Mouse (Mus musculus): ENCODE measurements around the gene Cdkal1. TPM values are rescaled to one million over a fixed set of nuclear protein-coding genes. Genes with fewer than 3 reads are reported as not detected.
A peak's percentile ranks its signal among the peaks of the same experiment; 100 is the strongest.

Gene Cdkal1
- polyA plus RNA-seq, 1 experiment, result 5.1 TPM

- no peak overlapping the region for H3ac ChIP-seq (ENCODE audit: control insufficient read depth, insufficient read length, low read depth)
- H3K36me3 ChIP-seq (ENCODE audit: control insufficient read depth, insufficient read depth), result no peaks in the 10 kb centered on the region
- TF ChIP-seq CTCF (IDR thresholded peaks at IDR 0.05; ENCODE audit: control insufficient read depth, insufficient read depth, insufficient read length) (no peak), MYOD1 (IDR thresholded peaks at IDR 0.05; ENCODE audit: control insufficient read depth, insufficient read length, low read depth) (no peak), CEBPB (IDR thresholded peaks at IDR 0.05; ENCODE audit: low read depth) (no peak), FOSL1 (IDR thresholded peaks at IDR 0.05; ENCODE audit: insufficient read depth, low read length, poor library complexity, severe bottlenecking) (no peak), MAX (IDR thresholded peaks at IDR 0.05) (no peak), USF1 (IDR thresholded peaks at IDR 0.05; ENCODE audit: low read depth) (no peak), MYOG (IDR thresholded peaks at IDR 0.05; ENCODE audit: control insufficient read depth, extremely low read depth, insufficient read length) (no peak)
- H3K79me2 ChIP-seq (ENCODE audit: control insufficient read depth, insufficient read depth), result no peaks in the 10 kb centered on the region
- no peaks in the 10 kb centered on the region for H3K27me3 ChIP-seq (ENCODE audit: control insufficient read depth, insufficient read depth, insufficient read length)
- no peaks in the 10 kb centered on the region for H3K79me3 ChIP-seq (ENCODE audit: low read depth)
- no peak overlapping the region for H3K4me3 ChIP-seq (ENCODE audit: insufficient read depth, poor library complexity, severe bottlenecking)
Measured at GRCm38 (mm10) chr13:29752061-29752460, 103.4 kb downstream of the Cdkal1 start.

- H3K79me3 ChIP-seq (ENCODE audit: low read depth), result no peaks in the 10 kb centered on the region
- H3K27me3 ChIP-seq (ENCODE audit: control insufficient read depth, insufficient read depth, insufficient read length), result no peaks in the 10 kb centered on the region
- TF ChIP-seq USF1 (IDR thresholded peaks at IDR 0.05; ENCODE audit: low read depth) (no peak), MYOG (IDR thresholded peaks at IDR 0.05; ENCODE audit: control insufficient read depth, extremely low read depth, insufficient read length) (no peak), CTCF (IDR thresholded peaks at IDR 0.05; ENCODE audit: control insufficient read depth, insufficient read depth, insufficient read length) (no peak), FOSL1 (IDR thresholded peaks at IDR 0.05; ENCODE audit: insufficient read depth, low read length, poor library complexity, severe bottlenecking) (no peak), MYOD1 (IDR thresholded peaks at IDR 0.05; ENCODE audit: control insufficient read depth, insufficient read length, low read depth) (no peak), MAX (IDR thresholded peaks at IDR 0.05) (no peak)
- H3K4me3 ChIP-seq (ENCODE audit: insufficient read depth, poor library complexity, severe bottlenecking), result no peak overlapping the region
- H3ac ChIP-seq (ENCODE audit: control insufficient read depth, insufficient read length, low read depth), result no peak overlapping the region
- no peaks in the 10 kb centered on the region for H3K79me2 ChIP-seq (ENCODE audit: control insufficient read depth, insufficient read depth)
- H3K36me3 ChIP-seq (ENCODE audit: control insufficient read depth, insufficient read depth), result no peaks in the 10 kb centered on the region
Measured at GRCm38 (mm10) chr13:29751201-29751600, 104.3 kb downstream of the Cdkal1 start.

GRCm38 (mm10) chr13:29747347-29747647, 108.2 kb downstream of the Cdkal1 start:
- TF ChIP-seq MAX (IDR thresholded peaks at IDR 0.05), result no peak
- TF ChIP-seq USF1 (IDR thresholded peaks at IDR 0.05; ENCODE audit: low read depth), result no peak
- no peak for TF ChIP-seq MYOG (IDR thresholded peaks at IDR 0.05; ENCODE audit: control insufficient read depth, extremely low read depth, insufficient read length)
- no peak for TF ChIP-seq CEBPB (IDR thresholded peaks at IDR 0.05; ENCODE audit: low read depth)
- TF ChIP-seq FOSL1 (IDR thresholded peaks at IDR 0.05; ENCODE audit: insufficient read depth, low read length, poor library complexity, severe bottlenecking), result no peak
- no peak for TF ChIP-seq MYOD1 (IDR thresholded peaks at IDR 0.05; ENCODE audit: control insufficient read depth, insufficient read length, low read depth)
- TF ChIP-seq CTCF (IDR thresholded peaks at IDR 0.05; ENCODE audit: control insufficient read depth, insufficient read depth, insufficient read length), result no peak
- H3K79me3 ChIP-seq (ENCODE audit: low read depth), result no peaks in the 10 kb centered on the region
- no peaks in the 10 kb centered on the region for H3K36me3 ChIP-seq (ENCODE audit: control insufficient read depth, insufficient read depth)
- H3K4me3 ChIP-seq (ENCODE audit: insufficient read depth, poor library complexity, severe bottlenecking), result no peak overlapping the region
- H3K79me2 ChIP-seq (ENCODE audit: control insufficient read depth, insufficient read depth), result no peaks in the 10 kb centered on the region
- H3K27me3 ChIP-seq (ENCODE audit: control insufficient read depth, insufficient read depth, insufficient read length), result no peaks in the 10 kb centered on the region
- no peak overlapping the region for H3ac ChIP-seq (ENCODE audit: control insufficient read depth, insufficient read length, low read depth)

GRCm38 (mm10) chr13:29746501-29747346, 108.8 kb downstream of the Cdkal1 start:
- Histone ChIP-seq H3K4me3 (ENCODE audit: insufficient read depth, poor library complexity, severe bottlenecking) (no peak overlapping the region), H3K79me3 (ENCODE audit: low read depth) (no peaks in the 10 kb centered on the region), H3K36me3 (ENCODE audit: control insufficient read depth, insufficient read depth) (no peaks in the 10 kb centered on the region), H3K27me3 (ENCODE audit: control insufficient read depth, insufficient read depth, insufficient read length) (no peaks in the 10 kb centered on the region), H3K79me2 (ENCODE audit: control insufficient read depth, insufficient read depth) (no peaks in the 10 kb centered on the region), H3ac (ENCODE audit: control insufficient read depth, insufficient read length, low read depth) (no peak overlapping the region)
- TF ChIP-seq CTCF (IDR thresholded peaks at IDR 0.05; ENCODE audit: control insufficient read depth, insufficient read depth, insufficient read length), result no peak
- TF ChIP-seq MYOD1 (IDR thresholded peaks at IDR 0.05; ENCODE audit: control insufficient read depth, insufficient read length, low read depth), result peak; percentile 60

GRCm38 (mm10) chr13:29745073-29745472, 110.4 kb downstream of the Cdkal1 start:
- Histone ChIP-seq H3ac (ENCODE audit: control insufficient read depth, insufficient read length, low read depth) (no peak overlapping the region), H3K36me3 (ENCODE audit: control insufficient read depth, insufficient read depth) (no peaks in the 10 kb centered on the region), H3K79me3 (ENCODE audit: low read depth) (no peaks in the 10 kb centered on the region), H3K27me3 (ENCODE audit: control insufficient read depth, insufficient read depth, insufficient read length) (no peaks in the 10 kb centered on the region), H3K4me3 (ENCODE audit: insufficient read depth, poor library complexity, severe bottlenecking) (no peak overlapping the region), H3K79me2 (ENCODE audit: control insufficient read depth, insufficient read depth) (no peaks in the 10 kb centered on the region)
- TF ChIP-seq CTCF (IDR thresholded peaks at IDR 0.05; ENCODE audit: control insufficient read depth, insufficient read depth, insufficient read length), result no peak
- TF ChIP-seq MAX (IDR thresholded peaks at IDR 0.05), result no peak
- TF ChIP-seq MYOD1 (IDR thresholded peaks at IDR 0.05; ENCODE audit: control insufficient read depth, insufficient read length, low read depth), result no peak
- TF ChIP-seq MYOG (IDR thresholded peaks at IDR 0.05; ENCODE audit: control insufficient read depth, extremely low read depth, insufficient read length), result no peak
- TF ChIP-seq FOSL1 (IDR thresholded peaks at IDR 0.05; ENCODE audit: insufficient read depth, low read length, poor library complexity, severe bottlenecking), result no peak
- TF ChIP-seq USF1 (IDR thresholded peaks at IDR 0.05; ENCODE audit: low read depth), result no peak
- TF ChIP-seq CEBPB (IDR thresholded peaks at IDR 0.05; ENCODE audit: low read depth), result no peak

GRCm38 (mm10) chr13:29744188-29744587, 111.3 kb downstream of the Cdkal1 start:
- H3K79me2 ChIP-seq (ENCODE audit: control insufficient read depth, insufficient read depth), result no peaks in the 10 kb centered on the region
- no peaks in the 10 kb centered on the region for H3K36me3 ChIP-seq (ENCODE audit: control insufficient read depth, insufficient read depth)
- H3K4me3 ChIP-seq (ENCODE audit: insufficient read depth, poor library complexity, severe bottlenecking), result no peak overlapping the region
- no peak overlapping the region for H3ac ChIP-seq (ENCODE audit: control insufficient read depth, insufficient read length, low read depth)
- no peaks in the 10 kb centered on the region for H3K79me3 ChIP-seq (ENCODE audit: low read depth)
- H3K27me3 ChIP-seq (ENCODE audit: control insufficient read depth, insufficient read depth, insufficient read length), result no peaks in the 10 kb centered on the region
- TF ChIP-seq FOSL1 (IDR thresholded peaks at IDR 0.05; ENCODE audit: insufficient read depth, low read length, poor library complexity, severe bottlenecking) (no peak), USF1 (IDR thresholded peaks at IDR 0.05; ENCODE audit: low read depth) (no peak), CEBPB (IDR thresholded peaks at IDR 0.05; ENCODE audit: low read depth) (no peak), MYOD1 (IDR thresholded peaks at IDR 0.05; ENCODE audit: control insufficient read depth, insufficient read length, low read depth) (no peak), MAX (IDR thresholded peaks at IDR 0.05) (no peak), CTCF (IDR thresholded peaks at IDR 0.05; ENCODE audit: control insufficient read depth, insufficient read depth, insufficient read length) (no peak), MYOG (IDR thresholded peaks at IDR 0.05; ENCODE audit: control insufficient read depth, extremely low read depth, insufficient read length) (no peak)
